ENCODE assay signal across 16 mouse cellular contexts in the genomic region with DNA sequence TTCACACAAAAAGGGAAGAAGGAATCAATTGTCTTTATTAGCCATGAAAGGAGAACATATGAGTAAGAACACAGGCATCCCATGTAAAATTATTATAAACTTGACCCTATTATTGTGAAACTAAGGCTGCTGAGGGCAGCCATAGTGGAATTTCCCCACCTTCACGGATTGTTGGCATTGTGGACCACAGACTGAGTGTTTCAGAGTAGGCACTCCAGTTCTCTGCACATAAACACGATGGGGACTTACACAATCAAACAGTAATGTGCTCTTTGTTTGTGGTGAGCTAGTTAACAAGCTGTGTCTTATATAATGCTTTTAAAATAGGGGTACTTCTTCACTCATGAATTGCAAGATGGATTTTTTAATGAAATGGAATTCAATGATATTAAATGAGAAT.
"Had no signal": no experiment of that assay in that cellular context is flagged by ENCODE, and none has a peak within 500 bp of the region (broad histone marks: within the 10 kb centered on the region; RNA-seq: fewer than 3 reads in every experiment).

No protein-coding gene starts in this region.

- H3K27me3 ChIP-seq: limb, embryonic 13.5 days; liver, embryonic 13.5 days; lung, embryonic 15.5 days; megakaryocyte, embryonic 14.5 days; midbrain, embryonic 13.5 days had no signal

- ATAC-seq: intestine, embryonic 16.5 days; midbrain, embryonic 13.5 days; midbrain, embryonic 16.5 days had no signal

- H3K4me1 ChIP-seq: limb, embryonic 10.5 days; limb, embryonic 13.5 days; liver, embryonic 13.5 days; lung, embryonic 15.5 days; midbrain, embryonic 10.5 days; midbrain, embryonic 13.5 days had no signal

- DNase-seq: kidney, adult 18-20 months; kidney, adult 9 months; kidney, postnatal 14 days; layer of hippocampus, adult 9-11 months; liver, embryonic 13.5 days; thymus, adult 18-20 months; thymus, postnatal 36 days had no signal

- H3K9me3 ChIP-seq: limb, embryonic 10.5 days; liver, embryonic 13.5 days; lung, embryonic 15.5 days; megakaryocyte, embryonic 14.5 days; midbrain, embryonic 13.5 days had no signal

- H3K4me3 ChIP-seq: layer of hippocampus, adult 2 months; limb, embryonic 10.5 days; limb, embryonic 13.5 days; liver, embryonic 13.5 days; lung, embryonic 15.5 days; midbrain, embryonic 10.5 days; midbrain, embryonic 13.5 days had no signal

- H3K9ac ChIP-seq: limb, embryonic 13.5 days; liver, embryonic 13.5 days; lung, embryonic 15.5 days; midbrain, embryonic 13.5 days had no signal

- H3K4me2 ChIP-seq: limb, embryonic 13.5 days; liver, embryonic 13.5 days; lung, embryonic 15.5 days; midbrain, embryonic 13.5 days had no signal

- H3K27ac ChIP-seq: layer of hippocampus, adult 2 months; limb, embryonic 10.5 days; limb, embryonic 13.5 days; liver, embryonic 13.5 days; lung, embryonic 15.5 days; midbrain, embryonic 10.5 days; midbrain, embryonic 13.5 days had no signal
